Mouse (Mus musculus) liver, embryonic 14.5 days (tissue): ENCODE measurements around the gene Sytl4.

Experiments
- CTCF ChIP-seq: IDR thresholded peaks from 2 replicates; pipeline ENCODE4 v1.5.1; 2016; ENCODE audit warnings: antibody characterized with exemption, low read depth, control low read depth
- EP300 ChIP-seq: IDR thresholded peaks from 2 replicates; pipeline ENCODE4 v1.6.1; 2016; ENCODE audit warnings: antibody characterized with exemption, low read depth

DNA sequence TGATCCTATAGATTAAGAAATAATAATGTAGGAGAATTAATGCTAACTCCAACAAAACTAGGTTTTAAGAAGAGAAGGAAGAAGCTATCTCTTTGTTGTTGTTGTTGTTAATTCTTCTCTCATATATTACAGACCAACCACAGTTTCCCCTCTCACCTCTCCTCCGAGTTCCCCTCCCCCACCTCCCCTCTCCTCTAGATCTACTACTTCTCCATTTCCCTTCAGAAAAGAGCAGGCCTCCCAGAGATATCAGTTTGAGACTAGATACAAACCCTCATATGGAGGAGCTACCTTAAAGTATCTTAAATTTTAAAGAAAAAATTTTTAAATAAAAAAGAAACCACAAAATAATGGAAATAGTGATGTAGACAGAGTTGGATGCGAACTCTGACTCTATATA, 17.0 kb downstream of the Sytl4 start:
- TF ChIP-seq EP300 (no peak), CTCF (no peak)
